Mouse (Mus musculus) MEL (cell line): ENCODE data around the gene Melk. TPM values are rescaled to one million over a fixed set of nuclear protein-coding genes. Genes with fewer than 3 reads are reported as not detected.

ENCODE experiments used
- DNase-seq: peaks from one replicate; pipeline ENCODE4 v3.0.0; 2011; ENCODE audit warnings: low read depth, low spot score
- H3K27ac ChIP-seq: 2 replicates; pipeline ENCODE4 v1.5.1; 2012; ENCODE audit warnings: low read depth, mild to moderate bottlenecking, control low read depth, low read length, moderate library complexity; ENCODE audit not compliant: control insufficient read depth
- H3K27me3 ChIP-seq, 2 experiments: fragments of 150-350 bp in 1 of 2; sonication (generic) in 1 of 2; 2 replicates each; pipeline ENCODE4 v1.6.1; 2012; ENCODE audit warnings: low read length in 2 of 2, mild to moderate bottlenecking in 2 of 2, improper control_type of control experiment in 1 of 2, moderate library complexity in 1 of 2; ENCODE audit not compliant: insufficient read depth in 2 of 2, control insufficient read depth in 1 of 2
- H3K36me3 ChIP-seq, 2 experiments: 2 replicates each; pipeline ENCODE4 v1.6.1; 2012 to 2014; ENCODE audit warnings: low read length in 2 of 2, improper control_type of control experiment in 1 of 2, inconsistent platforms in 1 of 2, mild to moderate bottlenecking in 1 of 2; ENCODE audit not compliant: insufficient read depth in 2 of 2, control insufficient read depth in 1 of 2
- H3K4me1 ChIP-seq, 2 experiments: fragments of 150-350 bp in 1 of 2; sonication (generic) in 1 of 2; 2 replicates each; pipeline ENCODE4 v1.6.1; 2012; ENCODE audit warnings: low read length in 2 of 2, improper control_type of control experiment in 1 of 2, mild to moderate bottlenecking in 1 of 2; ENCODE audit not compliant: insufficient read depth in 2 of 2, control insufficient read depth in 1 of 2
- H3K4me3 ChIP-seq, 2 experiments: fragments of 150-350 bp in 1 of 2; sonication (generic) in 1 of 2; 2 replicates each; pipeline ENCODE4 v1.5.1; 2012; ENCODE audit warnings: low read depth in 2 of 2, low read length in 2 of 2, mild to moderate bottlenecking in 2 of 2, moderate library complexity in 2 of 2, control low read depth in 1 of 2, improper control_type of control experiment in 1 of 2; ENCODE audit not compliant: control insufficient read depth in 1 of 2, insufficient read depth in 1 of 2
- H3K79me2 ChIP-seq: 2 replicates; pipeline ENCODE4 v1.6.1; 2012; ENCODE audit warnings: mild to moderate bottlenecking, low read length, moderate library complexity; ENCODE audit not compliant: control insufficient read depth, poor library complexity, insufficient read depth
- H3K9ac ChIP-seq: 2 replicates; pipeline ENCODE4 v1.6.1; 2012; ENCODE audit warnings: low read depth, mild to moderate bottlenecking, control low read depth, low read length, moderate library complexity; ENCODE audit not compliant: control insufficient read depth, poor library complexity, severe bottlenecking
- H3K9me3 ChIP-seq: fragments of 150-350 bp; sonication (generic); replicated peaks from 2 replicates; pipeline ENCODE4 v1.6.1; 2012; ENCODE audit warnings: mild to moderate bottlenecking, low read length, improper control_type of control experiment, moderate library complexity; ENCODE audit not compliant: insufficient read depth
- BHLHE40 ChIP-seq: IDR thresholded peaks from 2 replicates; pipeline ENCODE4 v1.6.1; 2012; ENCODE audit warnings: low read depth, mild to moderate bottlenecking, inconsistent platforms, low read length, improper control_type of control experiment, borderline replicate concordance
- CHD1 ChIP-seq: IDR thresholded peaks from 2 replicates; pipeline ENCODE4 v1.6.1; 2012; ENCODE audit warnings: low read depth, mild to moderate bottlenecking, inconsistent platforms, low read length, improper control_type of control experiment
- CHD2 ChIP-seq: IDR thresholded peaks from 2 replicates; pipeline ENCODE4 v1.6.1; 2011; ENCODE audit warnings: low read length, improper control_type of control experiment
- CTCF ChIP-seq, 3 experiments: IDR thresholded peaks in 2 of 3; conservative IDR thresholded peaks in 1 of 3; 2 replicates each; pipeline ENCODE4 v1.5.1; 2011 to 2012; ENCODE audit warnings: low read length in 3 of 3, low read depth in 2 of 3, mild to moderate bottlenecking in 2 of 3, improper control_type of control experiment in 1 of 3, inconsistent platforms in 1 of 3, mixed read lengths in 1 of 3, moderate library complexity in 1 of 3; ENCODE audit not compliant: control insufficient read depth in 1 of 3, insufficient read depth in 1 of 3, poor library complexity in 1 of 3, severe bottlenecking in 1 of 3
- E2F4 ChIP-seq: IDR thresholded peaks from 2 replicates; pipeline ENCODE4 v1.6.1; 2011; ENCODE audit warnings: low read depth, low read length, improper control_type of control experiment, borderline replicate concordance
- EP300 ChIP-seq, 2 experiments: IDR thresholded peaks; 2 replicates each; pipeline ENCODE4 v1.6.1; 2011; ENCODE audit warnings: improper control_type of control experiment in 2 of 2, low read length in 2 of 2, low read depth in 1 of 2, mild to moderate bottlenecking in 1 of 2
- ETS1 ChIP-seq: IDR thresholded peaks from 2 replicates; pipeline ENCODE4 v1.6.1; 2012; ENCODE audit warnings: low read depth, mild to moderate bottlenecking, inconsistent platforms, low read length, improper control_type of control experiment, moderate library complexity
- GABPA ChIP-seq: IDR thresholded peaks from 2 replicates; pipeline ENCODE4 v1.6.1; 2012; ENCODE audit warnings: low read depth, mild to moderate bottlenecking, inconsistent platforms, low read length, improper control_type of control experiment, moderate library complexity
- GATA1 ChIP-seq: IDR thresholded peaks from 2 replicates; pipeline ENCODE4 v1.6.1; 2011; ENCODE audit warnings: low read depth, low read length, improper control_type of control experiment
- HCFC1 ChIP-seq: IDR thresholded peaks from 2 replicates; pipeline ENCODE4 v1.6.1; 2012; ENCODE audit warnings: low read depth, mild to moderate bottlenecking, inconsistent platforms, low read length, improper control_type of control experiment, moderate library complexity
- KAT2A ChIP-seq: conservative IDR thresholded peaks from 2 replicates; pipeline ENCODE4 v1.6.1; 2012; ENCODE audit warnings: low read depth, low read length, improper control_type of control experiment, inconsistent platforms
- MAFK ChIP-seq: IDR thresholded peaks from 2 replicates; pipeline ENCODE4 v1.6.1; 2011; ENCODE audit warnings: low read depth, mild to moderate bottlenecking, low read length, improper control_type of control experiment, borderline replicate concordance
- MAX ChIP-seq: IDR thresholded peaks from 2 replicates; pipeline ENCODE4 v1.6.1; 2011; ENCODE audit warnings: low read length, improper control_type of control experiment
- MEF2A ChIP-seq: IDR thresholded peaks from 2 replicates; pipeline ENCODE4 v1.6.1; 2014; ENCODE audit warnings: low read depth, mild to moderate bottlenecking, inconsistent platforms, low read length, improper control_type of control experiment; ENCODE audit not compliant: poor library complexity, insufficient replicate concordance, severe bottlenecking; ENCODE audit errors: extremely low read depth
- MXI1 ChIP-seq: IDR thresholded peaks from 2 replicates; pipeline ENCODE4 v1.6.1; 2011; ENCODE audit warnings: mild to moderate bottlenecking, low read depth, low read length, improper control_type of control experiment
- MYB ChIP-seq: IDR thresholded peaks from 2 replicates; pipeline ENCODE4 v1.6.1; 2011; ENCODE audit warnings: mild to moderate bottlenecking, low read depth, low read length, improper control_type of control experiment
- NELFE ChIP-seq: IDR thresholded peaks from 2 replicates; pipeline ENCODE4 v1.6.1; 2011; ENCODE audit warnings: low read depth, low read length, improper control_type of control experiment
- NRF1 ChIP-seq: IDR thresholded peaks from 2 replicates; pipeline ENCODE4 v1.6.1; 2014; ENCODE audit warnings: low read depth, mild to moderate bottlenecking, inconsistent platforms, low read length, improper control_type of control experiment, moderate library complexity; ENCODE audit not compliant: poor library complexity, insufficient read depth, severe bottlenecking
- POLR2A ChIP-seq, 2 experiments: IDR thresholded peaks; 2 replicates each; pipeline ENCODE4 v1.6.1; 2011 to 2012; ENCODE audit warnings: low read length in 2 of 2, mild to moderate bottlenecking in 2 of 2, control low read depth in 1 of 2, improper control_type of control experiment in 1 of 2, low read depth in 1 of 2, moderate library complexity in 1 of 2; ENCODE audit not compliant: control insufficient read depth in 1 of 2, insufficient read depth in 1 of 2, poor library complexity in 1 of 2
- POLR2AphosphoS2 ChIP-seq: IDR thresholded peaks from 2 replicates; pipeline ENCODE4 v1.6.1; 2011; ENCODE audit warnings: low read length, improper control_type of control experiment
- POLR2AphosphoS5 ChIP-seq: IDR thresholded peaks from 2 replicates; pipeline ENCODE4 v1.6.1; 2012; ENCODE audit warnings: low read depth, borderline replicate concordance, mild to moderate bottlenecking, inconsistent platforms, low read length, moderate library complexity, mixed read lengths
- RAD21 ChIP-seq: IDR thresholded peaks from 2 replicates; pipeline ENCODE4 v1.6.1; 2011; ENCODE audit warnings: mild to moderate bottlenecking, low read depth, low read length, improper control_type of control experiment
- RCOR1 ChIP-seq: IDR thresholded peaks from 2 replicates; pipeline ENCODE4 v1.6.1; 2012; ENCODE audit warnings: low read depth, mild to moderate bottlenecking, inconsistent platforms, low read length, improper control_type of control experiment
- SMC3 ChIP-seq: IDR thresholded peaks from 2 replicates; pipeline ENCODE4 v1.6.1; 2011; ENCODE audit warnings: low read depth, low read length, improper control_type of control experiment
- TAL1 ChIP-seq: IDR thresholded peaks from 2 replicates; pipeline ENCODE4 v1.6.1; 2012; ENCODE audit warnings: mild to moderate bottlenecking, inconsistent platforms, low read length, moderate library complexity, mixed read lengths
- TBP ChIP-seq: IDR thresholded peaks from 2 replicates; pipeline ENCODE4 v1.8.0; 2011; ENCODE audit warnings: low read depth, low read length, improper control_type of control experiment
- TCF12 ChIP-seq: IDR thresholded peaks from 2 replicates; pipeline ENCODE4 v1.6.1; 2014; ENCODE audit warnings: low read depth, mild to moderate bottlenecking, inconsistent platforms, low read length, improper control_type of control experiment, moderate library complexity
- UBTF ChIP-seq: IDR thresholded peaks from 2 replicates; pipeline ENCODE4 v1.6.1; 2012; ENCODE audit warnings: low read depth, mild to moderate bottlenecking, inconsistent platforms, low read length, improper control_type of control experiment, moderate library complexity, borderline replicate concordance; ENCODE audit not compliant: insufficient read depth
- USF1 ChIP-seq: IDR thresholded peaks from 2 replicates; pipeline ENCODE4 v1.6.1; 2014; ENCODE audit warnings: low read depth, mild to moderate bottlenecking, inconsistent platforms, low read length, improper control_type of control experiment, moderate library complexity
- USF2 ChIP-seq, 2 experiments: IDR thresholded peaks; 2 replicates each; pipeline ENCODE4 v1.6.1; 2011 to 2012; ENCODE audit warnings: improper control_type of control experiment in 2 of 2, low read length in 2 of 2, borderline replicate concordance in 1 of 2, inconsistent platforms in 1 of 2, low read depth in 1 of 2, mild to moderate bottlenecking in 1 of 2; ENCODE audit not compliant: insufficient read depth in 1 of 2
- ZC3H11A ChIP-seq: IDR thresholded peaks from 2 replicates; pipeline ENCODE4 v1.6.1; 2012; ENCODE audit warnings: low read depth, mild to moderate bottlenecking, inconsistent platforms, low read length, improper control_type of control experiment
- ZKSCAN1 ChIP-seq: IDR thresholded peaks from 2 replicates; pipeline ENCODE4 v1.6.1; 2012; ENCODE audit warnings: low read depth, mild to moderate bottlenecking, inconsistent platforms, low read length, improper control_type of control experiment, moderate library complexity
- ZMIZ1 ChIP-seq: IDR thresholded peaks from 2 replicates; pipeline ENCODE4 v1.6.1; 2012; ENCODE audit warnings: low read depth, mild to moderate bottlenecking, inconsistent platforms, low read length, improper control_type of control experiment, moderate library complexity
- ZNF384 ChIP-seq: IDR thresholded peaks from 2 replicates; pipeline ENCODE4 v1.6.1; 2012; ENCODE audit warnings: low read depth, mild to moderate bottlenecking, inconsistent platforms, low read length, improper control_type of control experiment
- polyA plus RNA-seq, 2 experiments: library from polyadenylated mRNA; stranded (reverse) in 1 of 2; unstranded in 1 of 2; fragments of >175 nt in 1 of 2; fragments of >200 nt in 1 of 2; gene quantifications; 2 replicates each; pipeline versions ENCODE4 v1.2.1 to v1.2.4; 2012; ENCODE audit warnings: low replicate concordance in 2 of 2, low read depth in 1 of 2; ENCODE audit not compliant: insufficient read length in 2 of 2, insufficient read depth in 1 of 2, missing spikeins in 1 of 2
- total RNA-seq: library from RNA; depleted of rRNA; stranded (reverse); fragments of 300-350 nt; gene quantifications from 2 replicates; pipeline ENCODE4 v1.2.3, GENCODE M21; 2012

Melk gene
- total and polyA plus RNA-seq, 3 experiments: 15.1 to 18.2 TPM; not detected in 1

DNA sequence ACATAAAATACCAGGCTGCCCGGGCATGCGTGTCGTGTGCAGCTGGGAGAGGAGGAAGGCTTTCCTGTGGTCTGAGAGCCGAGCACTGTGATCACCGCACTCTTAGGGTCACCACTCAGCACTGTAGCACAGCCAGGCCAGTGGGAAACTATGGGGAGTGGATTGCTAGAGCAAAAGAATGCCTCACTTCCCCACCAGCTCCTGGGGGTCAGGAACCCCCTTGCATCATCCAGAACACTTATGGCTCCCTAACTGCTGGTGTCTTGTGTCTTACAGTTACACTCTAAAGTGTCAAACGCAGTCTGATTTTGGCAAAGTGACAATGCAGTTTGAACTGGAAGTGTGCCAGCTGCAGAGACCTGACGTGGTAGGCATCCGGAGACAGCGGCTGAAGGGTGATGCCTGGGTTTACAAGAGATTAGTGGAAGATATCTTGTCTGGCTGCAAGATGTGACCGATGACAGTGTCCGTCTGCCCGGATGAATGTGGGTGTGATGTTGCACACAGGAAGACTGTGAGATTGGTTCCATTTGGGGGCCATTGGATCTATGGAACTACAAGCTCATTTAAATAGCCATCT lies 62.8 kb downstream of the Melk start:
- peaks cover 0 to 7% of the 10 kb centered on the region in 2 experiments; a peak in 1 of 4 replicates for H3K4me1 ChIP-seq
- H3K27ac ChIP-seq: peak overlapping the region; percentile 32; the same call in 1 of the 2 replicates
- TF ChIP-seq NRF1: no peak
- TF ChIP-seq ZC3H11A: no peak
- no peak for TF ChIP-seq MXI1
- no peak for TF ChIP-seq TCF12
- no peak for TF ChIP-seq RAD21
- no peak for TF ChIP-seq CHD2
- peak in 1 of 2 experiments; percentile 62; a peak in 3 of 4 replicates for TF ChIP-seq EP300 (IDR thresholded peaks at IDR 0.05; ENCODE audit: low read depth in 1 of 2, low read length in 2 of 2)
- TF ChIP-seq RCOR1: 0 out of 2 replicates have a peak, but pooled peaks have one; percentile 28
- TF ChIP-seq POLR2A (IDR thresholded peaks at IDR 0.05; ENCODE audit: control insufficient read depth in 1 of 2, insufficient read depth in 1 of 2, low read depth in 1 of 2, low read length in 2 of 2, poor library complexity in 1 of 2): no peak
- no peak for TF ChIP-seq MAX
- no peak for TF ChIP-seq ZMIZ1
- TF ChIP-seq GATA1: peak; percentile 33; the same call in 1 of the 2 replicates
- no peak for TF ChIP-seq TAL1
- TF ChIP-seq ZKSCAN1: no peak
- TF ChIP-seq MAFK: no peak
- TF ChIP-seq BHLHE40: no peak
- TF ChIP-seq KAT2A: no peak
- TF ChIP-seq SMC3: no peak
- TF ChIP-seq POLR2AphosphoS5: no peak
- no peak for TF ChIP-seq MYB
- no peak for TF ChIP-seq HCFC1
- no peak for TF ChIP-seq UBTF
- peak; percentile 72 for TF ChIP-seq ETS1
- no peak for TF ChIP-seq NELFE
- TF ChIP-seq USF1: no peak
- TF ChIP-seq MEF2A: no peak
- TF ChIP-seq USF2 (IDR thresholded peaks at IDR 0.05; ENCODE audit: borderline replicate concordance in 1 of 2, insufficient read depth in 1 of 2, low read depth in 1 of 2, low read length in 2 of 2): no peak
- TF ChIP-seq CHD1: no peak
- TF ChIP-seq CTCF (IDR thresholded peaks at IDR 0.05 in 2 of 3, conservative IDR thresholded peaks at IDR 0.05 in 1 of 3; ENCODE audit: control insufficient read depth in 1 of 3, insufficient read depth in 1 of 3, low read depth in 2 of 3, low read length in 3 of 3, poor library complexity in 1 of 3, severe bottlenecking in 1 of 3): no peak
- no peak for TF ChIP-seq ZNF384
- no peak for TF ChIP-seq E2F4
- TF ChIP-seq GABPA: no peak
- no peak for TF ChIP-seq TBP
- TF ChIP-seq POLR2AphosphoS2: no peak
- TF ChIP-seq, all 39 proteins: peak for 4
- Histone ChIP-seq H3K9ac (no peak overlapping the region), H3K9me3 (no peaks in the 10 kb centered on the region), H3K36me3 (peaks cover 0 to 11% of the 10 kb centered on the region in 2 experiments; a peak in 2 of 4 replicates), H3K79me2 (no peaks in the 10 kb centered on the region), H3K27me3 (no peaks in the 10 kb centered on the region), H3K4me3 (no peak overlapping the region)
- DNase-seq: peak; percentile 82
